Mouse (Mus musculus): ENCODE measurements around the gene Armc2. TPM values are rescaled to one million over a fixed set of nuclear protein-coding genes. Genes with fewer than 3 reads are reported as not detected.
"Not testable (repeated sequence)": the region's sequence is repeated elsewhere in the genome, so short reads cannot be mapped to it uniquely, and the experiment has no call there.

The Armc2 gene
- total RNA-seq, 2 experiments from 2014 or later = 12.6 to 14.1 TPM

DNA sequence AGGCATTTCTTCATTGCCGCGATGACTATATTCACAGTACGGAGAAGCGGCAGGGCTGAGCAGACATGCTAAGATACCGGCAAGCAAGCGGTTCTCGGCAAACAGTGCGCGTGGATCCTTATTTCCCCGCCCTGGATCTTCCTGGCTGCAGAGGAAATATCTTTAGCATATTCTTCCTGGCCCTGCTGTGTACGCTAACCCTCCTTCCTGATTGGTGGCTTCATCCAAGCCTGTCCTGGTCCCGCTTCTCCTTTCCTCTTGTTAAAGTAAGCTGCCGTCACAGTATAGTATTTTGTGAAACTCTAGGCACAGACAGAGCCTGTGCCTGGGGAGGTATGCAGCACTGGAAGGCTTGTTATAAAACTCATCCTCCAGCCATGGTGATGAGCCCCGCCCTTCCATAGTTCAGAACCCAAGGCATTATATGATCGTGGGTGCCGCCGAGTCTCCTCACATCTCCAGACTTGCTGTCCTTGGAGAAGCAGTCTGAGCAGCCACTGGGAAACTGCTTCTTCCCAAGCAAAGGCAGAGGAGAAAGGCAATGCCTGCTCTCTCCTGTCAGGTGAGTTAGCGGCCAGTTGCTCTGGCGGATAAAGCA, 59.5 kb downstream of the Armc2 start:
- intact Hi-C loops (cut with DNase I) = loop anchor here (2.0 kb wide), 1 partner anchor 128 kb away; no protein-coding TSS in a partner anchor
- DNase-seq (ENCODE audit: extremely low spot score in 1 of 2, low spot score in 2 of 2) = no peak

DNA sequence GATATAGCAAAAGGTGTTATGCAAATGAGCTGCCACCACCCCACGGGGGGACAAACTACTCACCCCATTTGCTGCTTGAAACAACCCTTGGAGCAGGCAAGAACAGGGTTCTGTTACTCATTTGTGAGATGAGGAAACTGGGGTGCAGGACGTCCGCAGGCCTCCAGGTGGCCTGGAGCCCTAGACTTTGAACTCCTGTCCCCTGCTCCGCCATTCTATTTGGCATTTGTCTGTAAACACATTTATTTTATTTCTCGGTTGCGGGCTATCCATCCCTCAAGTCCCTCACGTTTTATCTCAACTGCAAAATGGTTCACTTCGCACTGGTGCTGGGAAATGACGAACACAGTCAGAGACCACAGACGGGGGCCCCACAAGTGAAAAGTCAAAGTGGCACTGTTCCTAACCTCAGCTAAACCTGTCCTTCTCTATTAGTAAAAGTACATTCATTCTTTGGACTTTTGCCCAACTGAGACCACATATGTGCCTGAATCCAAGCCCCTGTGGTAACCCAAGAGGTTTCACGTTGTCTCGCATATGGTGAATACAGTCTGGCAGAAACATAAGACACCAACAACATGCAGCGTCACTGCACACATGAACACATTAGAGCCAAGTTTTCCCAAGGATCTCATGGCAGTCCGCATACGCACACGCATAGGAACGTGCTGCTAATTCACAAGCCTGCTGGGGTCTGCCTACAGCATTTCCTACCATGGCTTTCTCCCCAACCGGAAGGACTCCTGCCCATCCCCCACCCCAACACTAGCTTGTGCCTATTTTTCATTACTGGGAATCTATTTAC, 60.6 kb downstream of the Armc2 start:
- no peak for TF ChIP-seq CTCF (IDR thresholded peaks at IDR 0.05)
- Histone ChIP-seq H3K27ac (no peak overlapping the region), H3K4me3 (no peak overlapping the region)
- intact Hi-C loops (cut with DNase I) = loop anchor here (2.0 kb wide), 1 partner anchor 127 kb away; no protein-coding TSS in a partner anchor
- DNase-seq (ENCODE audit: extremely low spot score in 1 of 2, low spot score in 2 of 2) = no peak

More for the DNA sequence above, 59.5 kb downstream of the Armc2 start:
- TF ChIP-seq CTCF (IDR thresholded peaks at IDR 0.05) = no peak
- H3K27ac ChIP-seq = no peak overlapping the region
- no peak overlapping the region for H3K4me3 ChIP-seq

DNA sequence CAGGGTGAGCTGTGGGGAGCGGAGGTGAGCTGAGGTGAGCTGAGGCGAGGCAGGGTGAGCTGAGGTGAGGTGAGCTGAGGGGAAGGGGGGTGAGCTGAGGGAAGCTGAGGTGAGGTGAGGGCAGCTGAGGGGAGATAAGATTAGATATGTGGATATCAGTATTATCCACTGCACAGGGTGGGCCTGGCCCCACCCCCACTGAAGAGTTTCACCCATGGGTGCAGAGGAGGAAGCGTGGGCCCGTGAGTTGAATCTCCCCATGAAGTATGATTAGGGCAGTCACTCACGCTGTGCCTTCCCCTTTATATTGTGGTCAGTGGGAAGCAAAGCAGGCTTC, 64.7 kb downstream of the Armc2 start:
- no peak for DNase-seq (ENCODE audit: extremely low spot score in 1 of 2, low spot score in 2 of 2)
- intact Hi-C loops (cut with DNase I) = no loop called here
- TF ChIP-seq CTCF (IDR thresholded peaks at IDR 0.05) = no peak
- no peak overlapping the region for H3K4me3 ChIP-seq
- no peak overlapping the region for H3K27ac ChIP-seq

DNA sequence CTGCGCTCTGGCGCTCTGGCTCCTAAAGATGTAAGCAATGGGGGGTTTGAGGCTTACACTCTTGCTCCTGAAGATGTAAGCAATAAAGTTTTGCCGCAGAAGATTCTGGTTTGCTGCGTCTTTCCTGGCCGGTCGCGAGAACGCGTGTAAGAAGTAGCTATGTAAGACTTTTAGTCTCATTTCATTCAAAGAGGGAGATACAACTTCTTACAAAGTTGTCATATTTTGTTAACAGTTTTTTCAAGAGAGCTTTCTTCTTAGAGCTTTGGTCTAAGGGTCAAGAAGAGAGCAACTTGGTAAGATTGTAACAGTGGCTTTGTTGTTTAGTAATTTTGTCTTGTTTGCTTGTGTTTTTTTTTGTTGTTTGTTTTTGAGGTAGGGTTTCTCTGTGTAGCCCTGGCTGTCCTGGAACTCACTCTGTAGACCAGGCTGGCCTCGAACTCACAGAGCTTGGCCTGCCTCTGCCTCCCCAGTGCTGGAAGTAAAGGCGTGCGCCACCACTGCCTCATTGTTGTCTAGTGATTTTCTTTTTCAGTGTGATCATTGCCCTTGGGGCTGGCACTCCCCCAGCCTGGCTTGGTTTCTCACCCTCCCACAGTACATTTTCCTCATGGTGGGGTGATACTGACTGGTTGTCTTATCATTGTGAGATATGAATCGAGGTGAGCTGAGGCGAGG, 65.3 kb downstream of the Armc2 start:
- H3K4me3 ChIP-seq = no peak overlapping the region
- no peak overlapping the region for H3K27ac ChIP-seq
- no peak for TF ChIP-seq CTCF (IDR thresholded peaks at IDR 0.05)
- no peak for DNase-seq (ENCODE audit: extremely low spot score in 1 of 2, low spot score in 2 of 2)
- intact Hi-C loops (cut with DNase I) = no loop called here

DNA sequence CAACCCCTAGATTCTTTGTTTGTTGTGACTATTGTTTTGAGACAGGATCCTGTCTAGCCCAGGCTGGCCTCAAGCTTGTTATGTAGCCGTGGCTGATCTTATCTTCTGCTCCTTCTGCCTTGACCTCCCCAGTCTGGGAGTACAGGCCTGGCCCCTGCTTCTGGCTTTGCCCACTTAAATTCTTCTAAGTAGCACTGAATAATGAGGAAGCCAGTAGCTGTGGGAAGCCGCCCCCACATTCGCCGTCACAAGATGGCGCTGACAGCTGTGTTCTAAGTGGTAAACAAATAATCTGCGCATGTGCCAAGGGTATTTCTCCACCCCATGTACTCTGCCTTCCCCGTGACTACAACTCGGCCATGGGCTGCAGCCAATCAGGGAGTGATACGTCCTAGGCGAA, 65.9 kb downstream of the Armc2 start:
- intact Hi-C loops (cut with DNase I); H3K4me3 ChIP-seq; H3K27ac ChIP-seq; DNase-seq (ENCODE audit: extremely low spot score in 1 of 2, low spot score in 2 of 2): not testable (repeated sequence)

DNA sequence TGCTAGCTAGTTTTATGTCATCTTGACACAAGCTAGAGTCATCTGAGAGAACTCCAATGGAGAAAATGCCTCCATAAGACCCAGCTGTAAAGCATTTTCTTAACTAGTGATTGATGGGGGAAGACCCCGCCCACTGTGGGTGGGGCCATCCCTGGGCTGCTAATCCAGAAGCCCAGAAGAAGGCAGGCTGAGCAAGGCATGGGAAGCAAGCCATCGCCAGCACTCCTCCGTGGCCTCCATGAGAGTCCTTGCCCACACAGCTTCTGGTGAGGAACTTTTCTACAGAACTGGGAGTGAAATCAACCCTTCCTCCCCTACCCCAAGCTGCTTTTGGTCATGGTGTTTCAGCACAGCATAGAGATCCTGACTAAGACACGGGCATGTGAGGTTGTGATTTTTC, 79.2 kb downstream of the Armc2 start:
- intact Hi-C loops (cut with DNase I) = no loop called here
- no peak overlapping the region for H3K4me3 ChIP-seq
- peak in 1 of 2 experiments; percentile 46 for DNase-seq (ENCODE audit: extremely low spot score in 1 of 2, low spot score in 2 of 2)
- TF ChIP-seq CTCF (IDR thresholded peaks at IDR 0.05) = no peak
- H3K27ac ChIP-seq = no peak overlapping the region

DNA sequence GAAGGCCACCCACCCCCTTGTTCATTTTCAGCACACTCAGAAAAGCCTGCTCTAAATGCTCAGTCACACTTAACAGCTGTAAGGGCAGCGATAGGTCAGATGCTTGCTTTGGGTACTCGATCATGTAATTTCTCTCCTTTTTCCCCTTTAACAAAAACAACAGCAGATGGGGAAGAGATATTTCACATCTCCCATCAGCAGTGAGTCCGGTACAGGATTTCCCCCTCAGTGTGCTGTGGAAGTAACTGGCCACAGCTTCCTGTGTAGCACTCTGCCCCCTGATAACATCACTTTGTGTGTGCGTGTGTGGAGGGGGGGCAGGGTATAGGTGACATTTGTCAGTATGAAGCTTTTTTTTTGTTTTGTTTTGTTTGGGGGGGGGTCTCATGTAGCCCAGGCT, 81.1 kb downstream of the Armc2 start:
- no peak overlapping the region for H3K27ac ChIP-seq
- intact Hi-C loops (cut with DNase I) = no loop called here

DNA sequence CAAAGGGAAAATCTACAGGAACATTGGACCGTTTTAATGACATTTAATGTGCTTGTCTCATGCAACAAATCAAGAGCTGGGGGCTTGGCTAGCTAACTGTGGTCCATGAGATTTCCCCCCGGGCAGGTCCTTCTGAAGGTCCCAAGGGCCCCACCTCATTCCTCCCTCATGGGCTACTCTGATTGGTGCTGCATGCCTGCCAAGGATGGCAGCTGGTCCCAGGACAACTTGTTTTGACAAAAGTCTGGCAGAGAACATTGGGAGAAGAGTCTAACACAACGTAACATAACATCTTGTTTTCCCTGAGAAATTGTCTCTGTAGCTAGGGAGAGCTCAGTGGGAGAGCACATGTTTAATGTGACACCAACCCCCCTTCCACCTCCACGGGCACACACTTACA, 82.1 kb downstream of the Armc2 start:
- H3K4me3 ChIP-seq = no peak overlapping the region
- no peak for DNase-seq (ENCODE audit: extremely low spot score in 1 of 2, low spot score in 2 of 2)
- H3K27ac ChIP-seq = peak overlapping the region; percentile 92; the same call in 1 of the 2 replicates
- TF ChIP-seq CTCF (IDR thresholded peaks at IDR 0.05) = no peak
- intact Hi-C loops (cut with DNase I) = no loop called here

More for the DNA sequence above, 81.1 kb downstream of the Armc2 start:
- no peak overlapping the region for H3K4me3 ChIP-seq
- no peak for DNase-seq (ENCODE audit: extremely low spot score in 1 of 2, low spot score in 2 of 2)
- TF ChIP-seq CTCF (IDR thresholded peaks at IDR 0.05) = no peak

DNA sequence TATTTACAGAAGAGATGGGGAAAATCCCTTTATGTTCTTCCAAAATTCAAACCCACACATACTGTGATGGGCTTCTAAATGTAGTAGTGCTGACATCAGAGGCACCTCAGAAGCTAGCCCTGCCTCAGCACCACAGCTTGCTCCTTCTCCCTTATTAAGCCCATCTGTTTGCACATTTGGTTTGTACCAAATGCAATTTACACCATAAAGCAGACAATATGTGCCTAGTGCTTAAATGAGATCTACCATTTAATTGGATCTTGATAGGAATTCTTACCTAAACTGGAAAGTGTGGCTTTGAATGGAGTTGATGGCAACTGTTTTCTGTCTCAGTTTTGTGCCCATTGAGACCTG, 82.8 kb downstream of the Armc2 start:
- H3K4me3 ChIP-seq = no peak overlapping the region
- no peak for DNase-seq (ENCODE audit: extremely low spot score in 1 of 2, low spot score in 2 of 2)
- intact Hi-C loops (cut with DNase I) = loop anchor here (1.0 kb wide), 3 partner anchors 42 to 341 kb away; partner anchors contain the start of gene Foxo3
- H3K27ac ChIP-seq = peak overlapping the region; percentile 92; the same call in 1 of the 2 replicates
- no peak for TF ChIP-seq CTCF (IDR thresholded peaks at IDR 0.05)

DNA sequence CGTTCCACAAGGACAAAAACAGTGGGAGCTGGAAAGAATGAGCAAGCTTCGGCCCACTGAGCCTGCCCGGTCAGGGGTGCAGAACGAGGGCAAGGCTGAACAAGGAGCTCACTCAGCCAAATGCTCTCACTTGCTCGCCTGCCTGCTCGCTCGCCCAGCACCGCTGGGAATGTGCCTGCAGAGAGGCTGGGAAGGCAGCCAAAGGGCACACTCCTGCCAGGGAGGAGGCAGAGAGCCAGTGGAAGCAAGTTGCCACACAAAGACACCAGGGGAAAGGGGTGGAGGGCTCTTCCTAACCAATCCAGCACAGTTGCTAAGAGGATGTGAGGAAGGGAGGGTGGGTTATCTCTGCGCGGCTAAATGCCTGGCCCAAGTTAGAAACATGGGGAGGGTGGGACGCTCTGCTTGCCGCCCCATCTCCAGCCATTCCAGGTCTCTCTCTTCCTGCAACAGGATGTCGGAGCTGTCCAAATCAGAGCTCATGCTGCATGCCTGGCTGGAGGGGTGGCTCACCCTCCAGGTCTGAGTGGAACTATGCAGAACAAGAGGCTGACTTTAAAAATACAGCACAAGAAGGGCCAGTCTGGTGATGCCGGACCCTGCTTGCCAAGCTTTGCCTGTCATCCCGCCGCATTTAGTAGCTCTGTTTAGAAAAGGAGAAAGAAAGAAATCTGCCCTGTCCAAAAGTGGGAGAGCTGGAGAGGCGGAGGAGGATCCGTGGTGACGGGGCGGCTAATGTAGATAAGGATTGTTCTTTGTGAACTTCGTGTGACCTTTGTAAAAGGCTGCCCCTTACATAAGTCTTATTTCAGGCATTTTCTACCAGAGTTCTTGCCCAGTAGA, 83.4 kb downstream of the Armc2 start:
- intact Hi-C loops (cut with DNase I) = loop anchor here (1.0 kb wide), 3 partner anchors 42 to 341 kb away; partner anchors contain the start of gene Foxo3

DNA sequence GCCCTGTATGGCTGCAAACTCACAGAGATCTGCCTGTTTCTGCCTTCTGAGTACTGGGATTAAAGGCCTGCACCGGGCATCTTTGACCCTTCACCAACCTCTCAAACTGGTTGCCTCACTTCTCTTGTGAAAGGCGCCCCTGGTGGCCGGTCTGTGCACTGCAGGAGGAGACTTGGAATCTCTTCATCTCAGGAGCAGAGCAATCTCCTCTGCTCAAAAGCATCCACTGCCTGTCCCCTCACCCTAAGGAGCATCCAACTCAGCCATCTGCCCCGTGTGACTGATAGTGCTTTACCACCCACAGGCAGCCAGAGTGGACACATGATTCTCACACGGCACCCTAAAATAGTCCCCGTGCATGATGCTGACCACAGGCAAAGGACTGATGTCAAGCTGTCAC, 84.7 kb downstream of the Armc2 start:
- intact Hi-C loops (cut with DNase I) = loop anchor here (2.0 kb wide), 1 partner anchor 109 kb away; no protein-coding TSS in a partner anchor
- peak in 1 of 2 experiments; percentile 51 for DNase-seq (ENCODE audit: extremely low spot score in 1 of 2, low spot score in 2 of 2)

More for the DNA sequence above, 83.4 kb downstream of the Armc2 start:
- Histone ChIP-seq H3K4me3 (peak overlapping the region; percentile 16), H3K27ac (peak overlapping the region; percentile 92)
- DNase-seq (ENCODE audit: extremely low spot score in 1 of 2, low spot score in 2 of 2) = peak; percentile 78 to 80
- TF ChIP-seq CTCF (IDR thresholded peaks at IDR 0.05) = no peak; the same call in 1 of the 2 replicates

More for the DNA sequence above, 84.7 kb downstream of the Armc2 start:
- Histone ChIP-seq H3K27ac (peak overlapping the region; percentile 63), H3K4me3 (no peak overlapping the region)
- TF ChIP-seq CTCF (IDR thresholded peaks at IDR 0.05) = peak; percentile 73
